Comparison of ENCODE assay signal across 12 mouse cellular contexts in genomic region chr1:181769392-181769791, GRCm38 (mm10).
DNase-seq lines count a peak whose midpoint lies in the region; TF ChIP-seq lines count a peak whose summit lies in the region.
"Had no signal": no experiment of that assay in that cellular context is flagged by ENCODE, and none has a peak within 500 bp of the region (broad histone marks: within the 10 kb centered on the region; RNA-seq: fewer than 3 reads in every experiment).

No protein-coding gene starts in this region.

- TF ChIP-seq CTCF in spleen, adult 2 months (IDR thresholded peaks at IDR 0.05; ENCODE audit: extremely low read depth, insufficient read depth, insufficient read length, insufficient replicate concordance): peak; percentile 11; the same call in 1 of the 2 replicates
- peak; percentile 17; the same call in 1 of the 2 replicates for TF ChIP-seq CTCF in bone marrow, adult 2 months (IDR thresholded peaks at IDR 0.05; ENCODE audit: control insufficient read depth, insufficient read depth, low read length)

- H3K4me1 ChIP-seq in spleen, adult 2 months (ENCODE audit: control insufficient read depth, insufficient read depth, insufficient read length): no peaks in the 10 kb centered on the region
- no peaks in the 10 kb centered on the region for H3K4me1 ChIP-seq in bone marrow, adult 2 months (ENCODE audit: control insufficient read depth, insufficient read depth, low read length)
- H3K4me1 ChIP-seq: forebrain, embryonic 12.5 days; heart, embryonic 13.5 days; limb, embryonic 13.5 days; midbrain, embryonic 12.5 days had no signal

- no peaks in the 10 kb centered on the region for H3K27me3 ChIP-seq in spleen, adult 2 months (ENCODE audit: control insufficient read depth, insufficient read depth, low read length)
- H3K27me3 ChIP-seq: forebrain, embryonic 12.5 days; heart, embryonic 13.5 days; limb, embryonic 13.5 days; midbrain, embryonic 12.5 days had no signal

- H3K4me3 ChIP-seq in spleen, adult 2 months (ENCODE audit: extremely low read depth, insufficient read depth, insufficient read length): no peak overlapping the region
- no peak overlapping the region for H3K4me3 ChIP-seq in bone marrow, adult 2 months (replicated peaks; ENCODE audit: control insufficient read depth, low read depth, low read length)
- H3K4me3 ChIP-seq: forebrain, embryonic 12.5 days; heart, embryonic 13.5 days; limb, embryonic 13.5 days; midbrain, embryonic 12.5 days had no signal

- no peak for TF ChIP-seq POLR2A in spleen, adult 2 months (IDR thresholded peaks at IDR 0.05; ENCODE audit: low read depth, low read length)
- no peak for TF ChIP-seq POLR2A in bone marrow, adult 2 months (IDR thresholded peaks at IDR 0.05; ENCODE audit: borderline replicate concordance, control insufficient read depth, low read depth, low read length)

- peak; percentile 19 to 25 for DNase-seq in kidney, postnatal 4 days
- DNase-seq in kidney, adult 18-20 months: no peak
- no peak for DNase-seq in spleen, adult 2 months (ENCODE audit: low read depth in 1 of 2, low spot score in 2 of 2)
- DNase-seq in spleen, postnatal 4 days (ENCODE audit: low spot score in 2 of 2): no peak
- DNase-seq in testis, postnatal 10 days (ENCODE audit: low spot score): peak; percentile 62
- DNase-seq in layer of hippocampus, adult 9-10 months (ENCODE audit: low spot score): no peak
- DNase-seq: cerebellum, adult 2 months had no signal

- 76% methylated on average over 14 of the region's 14 CpGs for WGBS in spleen, adult 2 months
- 71% methylated on average over 14 of the region's 14 CpGs for WGBS in bone marrow, adult 2 months

- H3K36me3 ChIP-seq in spleen, adult 2 months (ENCODE audit: control insufficient read depth, insufficient read depth, low read length): no peaks in the 10 kb centered on the region
- H3K36me3 ChIP-seq: forebrain, embryonic 12.5 days; heart, embryonic 13.5 days; limb, embryonic 13.5 days; midbrain, embryonic 12.5 days had no signal

- H3K27ac ChIP-seq in spleen, adult 2 months (ENCODE audit: insufficient read depth, low read length): no peak overlapping the region
- H3K27ac ChIP-seq in bone marrow, adult 2 months (ENCODE audit: control insufficient read depth, insufficient read depth, low read depth, low read length, poor library complexity): no peak overlapping the region
- H3K27ac ChIP-seq: forebrain, embryonic 12.5 days; heart, embryonic 13.5 days; limb, embryonic 13.5 days; midbrain, embryonic 12.5 days had no signal

Comparison
In these comparisons a context has a peak if more than half of its experiments do, and no peak if none do; other contexts are left out.
1. DNase-seq: peak in kidney, postnatal 4 days (2 of 2) and testis, postnatal 10 days (single experiment); none in kidney, adult 18-20 months (single experiment), spleen, adult 2 months (0 of 2), spleen, postnatal 4 days (0 of 2) and layer of hippocampus, adult 9-10 months (single experiment).